9 mouse cellular contexts compared by ENCODE assay signal in genomic region chr12:86680591-86681193, GRCm38 (mm10). TPM values are rescaled to one million over a fixed set of nuclear protein-coding genes. Genes with fewer than 3 reads are reported as not detected.
A peak's percentile ranks its signal among the peaks of the same experiment; 100 is the strongest.
DNase-seq lines count a peak whose midpoint lies in the region; ATAC-seq and TF ChIP-seq lines count a peak whose summit lies in the region.
"Had no signal": no experiment of that assay in that cellular context is flagged by ENCODE, and none has a peak within 500 bp of the region (broad histone marks: within the 10 kb centered on the region; RNA-seq: fewer than 3 reads in every experiment).

No protein-coding gene starts in this region.

- no peak for DNase-seq in layer of hippocampus, adult 2 months (ENCODE audit: low spot score in 2 of 2)
- DNase-seq in layer of hippocampus, adult 11-12 months (ENCODE audit: low spot score), result no peak
- DNase-seq in liver, result peak; percentile 24
- DNase-seq in kidney, postnatal 14 days, result no peak
- DNase-seq in frontal cortex, postnatal 10 days (ENCODE audit: low spot score in 2 of 2), result no peak
- no peak for DNase-seq in left cerebral cortex, adult 11 months (ENCODE audit: low spot score)

- H3K36me3 ChIP-seq in forebrain, embryonic 12.5 days (replicated peaks), result peaks cover 14% of the 10 kb centered on the region
- no peaks in the 10 kb centered on the region for H3K36me3 ChIP-seq in small intestine, adult 2 months (ENCODE audit: control insufficient read depth, insufficient read depth, low read length)

- TF ChIP-seq POLR2A in small intestine, adult 2 months (IDR thresholded peaks at IDR 0.05; ENCODE audit: low read depth, low read length), result no peak

- H3K4me3 ChIP-seq in layer of hippocampus, adult 2 months, result peak overlapping the region; percentile 100
- H3K4me3 ChIP-seq in forebrain, embryonic 12.5 days (replicated peaks), result peak overlapping the region; percentile 72
- peak overlapping the region; percentile 8 for H3K4me3 ChIP-seq in small intestine, adult 2 months (ENCODE audit: low read depth, low read length)

- 54% methylated on average over 11 of the region's 11 CpGs for WGBS in forebrain, embryonic 12.5 days
- 31% methylated on average over 11 of the region's 11 CpGs for WGBS in small intestine, adult 2 months

- H3K9me3 ChIP-seq in forebrain, embryonic 12.5 days, result no peaks in the 10 kb centered on the region

- peaks cover 37% of the 10 kb centered on the region for H3K4me1 ChIP-seq in forebrain, embryonic 12.5 days
- 0 out of 2 replicates have a peak, but pooled peaks cover 3% of the 10 kb centered on the region for H3K4me1 ChIP-seq in small intestine, adult 2 months (ENCODE audit: control insufficient read depth, insufficient read depth, insufficient read length, low read length)

- TF ChIP-seq CTCF in layer of hippocampus, adult 2 months (conservative IDR thresholded peaks at IDR 0.05), result peak; percentile 55
- TF ChIP-seq CTCF in small intestine, adult 2 months (IDR thresholded peaks at IDR 0.05; ENCODE audit: extremely low read depth, insufficient read length, insufficient replicate concordance, low read depth, low read length), result no peak

- ATAC-seq in forebrain, embryonic 12.5 days (ENCODE audit: low FRiP score), result no peak

- peak overlapping the region; percentile 99 for H3K27ac ChIP-seq in layer of hippocampus, adult 2 months
- H3K27ac ChIP-seq in forebrain, embryonic 12.5 days, result 0 out of 2 replicates have a peak overlapping the region, but pooled peaks have one; percentile 96
- no peak overlapping the region for H3K27ac ChIP-seq in small intestine, adult 2 months (ENCODE audit: insufficient read depth, low read depth, low read length)
- H3K27ac ChIP-seq: macrophage had no signal

- H3K27me3 ChIP-seq in forebrain, embryonic 12.5 days, result peaks cover 10% of the 10 kb centered on the region
- peaks cover 14% of the 10 kb centered on the region for H3K27me3 ChIP-seq in small intestine, adult 2 months (ENCODE audit: control insufficient read depth, insufficient read depth, low read length)

- H3K4me2 ChIP-seq in forebrain, embryonic 12.5 days, result peak overlapping the region; percentile 88

- peak overlapping the region; percentile 96 for H3K9ac ChIP-seq in forebrain, embryonic 12.5 days

RNA-seq across cellular contexts. Expression of gene Vash1, which starts 2.2 kb away (rescaled TPM):
- total RNA-seq in layer of hippocampus, adult 2 months (2021), result 10 to 100 TPM; 40.4 to 41.8 TPM
- 29.8 and 31.1 TPM in 2 replicates for polyA plus RNA-seq in forebrain, embryonic 12.5 days (2016; fragmentation: Nextera tagmentation; extraction: Ambion mirVana)
- polyA plus RNA-seq in small intestine, adult 2 months (2012; rRNA removed), result 2.0 and 2.2 TPM in 2 replicates
- polyA plus RNA-seq: macrophage had no signal

RNA-seq across cellular contexts. Expression of gene Angel1, which starts 45.6 kb away (rescaled TPM):
- 1 to 10 TPM; 5.6 to 5.8 TPM for total RNA-seq in layer of hippocampus, adult 2 months (2021)
- 13.3 and 13.6 TPM in 2 replicates for polyA plus RNA-seq in forebrain, embryonic 12.5 days (2016; fragmentation: Nextera tagmentation; extraction: Ambion mirVana)
- polyA plus RNA-seq in small intestine, adult 2 months (2012; rRNA removed), result 2.0 and 2.4 TPM in 2 replicates

RNA-seq across cellular contexts. Expression of gene Lrrc74a, which starts 53.5 kb away (rescaled TPM):
- not detected for total RNA-seq in layer of hippocampus, adult 2 months (2021)
- polyA plus RNA-seq in forebrain, embryonic 12.5 days (2016; fragmentation: Nextera tagmentation; extraction: Ambion mirVana), result not detected in 2 replicates
- polyA plus RNA-seq in small intestine, adult 2 months (2012; rRNA removed), result not detected in 2 replicates
- polyA plus RNA-seq: macrophage had no signal

Comparison
In these comparisons a context has a peak if more than half of its experiments do, and no peak if none do; other contexts are left out.
1. H3K4me3 ChIP-seq: peak in every context shown above with its lines; median percentile 100 in layer of hippocampus, adult 2 months; 72 in forebrain, embryonic 12.5 days; 8 in small intestine, adult 2 months.